Mouse (Mus musculus) retina, postnatal 7 days (tissue): ENCODE measurements around the gene Uqcrc1.
A peak's percentile ranks its signal among the peaks of the same experiment; 100 is the strongest.

Experiments
- DNase-seq: peaks from one replicate; pipeline ENCODE4 v3.0.0-alpha.2; 2012; ENCODE audit warnings: low read depth, low spot score

The Uqcrc1 gene

DNA sequence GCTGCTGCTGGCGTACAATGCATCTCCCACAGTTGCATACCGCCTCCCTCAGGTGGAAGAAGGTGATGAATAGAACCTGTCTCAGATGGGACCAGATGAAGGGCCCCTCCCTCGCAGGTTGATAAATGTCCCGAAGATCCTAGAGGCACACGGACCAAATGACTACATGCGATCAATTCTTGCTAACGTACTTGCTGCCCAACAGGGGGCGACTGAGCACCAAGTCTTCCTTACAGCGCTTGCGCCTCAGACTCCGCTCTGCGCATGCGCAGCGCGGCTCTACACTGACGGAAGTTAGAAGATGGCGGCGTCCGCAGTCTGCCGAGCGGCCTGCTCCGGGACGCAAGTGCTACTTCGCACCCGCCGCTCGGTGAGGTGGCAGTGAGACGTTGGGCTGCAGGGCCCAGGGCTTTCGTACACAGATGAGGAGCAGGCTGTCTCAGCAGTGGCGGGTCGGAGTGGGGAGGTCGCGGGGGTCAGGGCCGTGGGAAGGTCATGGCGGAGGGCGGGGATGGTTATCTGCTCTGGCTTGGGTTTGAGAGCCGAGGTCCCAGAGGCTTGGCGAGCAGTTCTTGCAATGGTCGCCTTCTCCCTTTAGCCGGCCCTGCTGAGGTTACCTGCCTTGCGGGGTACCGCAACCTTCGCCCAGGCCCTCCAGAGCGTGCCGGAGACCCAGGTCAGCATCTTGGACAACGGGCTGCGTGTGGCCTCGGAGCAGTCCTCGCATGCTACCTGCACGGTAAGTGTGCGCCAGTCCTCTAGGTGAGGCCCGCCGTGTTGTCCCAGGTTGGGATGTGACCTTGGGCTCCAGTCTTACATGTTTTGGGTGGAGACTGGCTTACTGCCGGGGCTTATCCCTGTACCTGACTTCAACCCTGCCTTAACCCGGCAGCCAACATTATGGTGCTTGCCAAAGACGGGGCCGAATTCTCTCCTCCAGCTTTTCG is at the start of gene Uqcrc1:
Uqcrc1 (plus strand) TSS at position 216 of the 947 bp plus-strand sequence.
- DNase-seq = peak; percentile 98

GRCm38 (mm10) chr9:108912308-108912707 is 24.1 kb upstream of the Uqcrc1 start:
- DNase-seq = no peak

DNA sequence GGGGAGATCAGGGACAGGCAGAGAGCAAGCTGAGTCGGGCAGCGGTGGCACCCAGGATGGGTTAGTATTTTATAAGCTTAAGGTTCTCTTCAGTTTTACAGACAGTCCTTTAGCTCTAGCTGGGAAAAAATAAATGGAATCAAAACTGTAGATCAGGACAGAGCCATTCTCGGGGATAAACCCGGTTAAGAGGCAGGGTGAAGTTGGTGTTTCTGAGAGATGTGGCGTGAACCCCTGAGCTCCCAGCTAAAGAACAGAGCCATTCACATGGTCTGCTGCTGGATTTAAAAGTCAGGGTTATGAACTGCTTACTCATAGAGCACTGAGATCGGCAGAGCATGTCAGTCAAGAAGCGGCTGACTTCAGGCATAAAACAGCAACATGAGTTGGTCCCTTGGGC is 23.3 kb upstream of the Uqcrc1 start:
- no peak for DNase-seq

DNA sequence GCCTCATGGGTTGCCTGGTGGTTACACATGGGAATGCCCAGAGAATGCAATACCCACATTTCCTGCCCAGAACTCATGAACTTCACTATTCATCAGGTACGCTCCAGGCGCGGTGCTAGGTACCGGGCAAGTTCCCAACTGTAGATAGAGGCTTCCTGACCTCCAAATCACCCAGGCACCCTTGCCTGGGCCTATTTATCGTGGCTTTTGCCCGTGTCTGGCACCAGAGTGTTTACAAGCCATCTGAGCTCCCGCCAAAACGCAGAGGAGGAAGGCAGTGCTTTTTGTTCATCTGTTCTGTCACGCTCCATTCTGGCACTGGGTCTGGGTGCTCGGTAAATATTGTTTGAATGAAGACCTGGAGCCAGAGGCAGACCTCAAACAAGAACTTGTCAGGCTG is 22.8 kb upstream of the Uqcrc1 start:
- no peak for DNase-seq

GRCm38 (mm10) chr9:108914491-108914890 is 21.9 kb upstream of the Uqcrc1 start, which contains the start of gene Tmem89:
TSS of gene Tmem89 (plus strand) at chr9:108914619.
- DNase-seq = no peak

DNA sequence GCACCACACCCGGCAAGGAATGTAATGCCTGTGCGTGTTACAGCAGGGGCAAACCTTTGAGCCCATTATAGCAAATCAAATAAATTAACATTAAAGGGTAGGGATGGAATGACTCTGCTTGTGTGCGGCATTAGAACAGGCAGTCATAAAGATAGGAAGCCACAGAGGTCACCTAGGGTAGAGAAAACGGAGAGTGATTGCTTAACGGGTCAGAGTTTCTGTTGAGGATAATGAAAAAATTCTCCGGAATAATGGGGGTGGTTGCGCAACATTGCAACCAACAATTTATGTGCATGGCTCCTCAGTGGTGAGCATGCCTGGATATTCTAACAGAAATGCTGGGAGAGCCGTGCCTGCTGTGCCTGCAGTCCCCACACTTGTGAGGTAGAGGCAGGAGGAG is 10.5 kb upstream of the Uqcrc1 start:
- DNase-seq = no peak

GRCm38 (mm10) chr9:108928424-108928823 is 8.0 kb upstream of the Uqcrc1 start:
- no peak for DNase-seq

- DNase-seq = no peak
These were observed 442 bp upstream of the Uqcrc1 start for GRCm38 (mm10) chr9:108935991-108936390.

GRCm38 (mm10) chr9:108945111-108945510 is 8.7 kb downstream of the Uqcrc1 start:
- DNase-seq = no peak

GRCm38 (mm10) chr9:108945608-108946007 is 9.2 kb downstream of the Uqcrc1 start:
- DNase-seq = no peak

DNA sequence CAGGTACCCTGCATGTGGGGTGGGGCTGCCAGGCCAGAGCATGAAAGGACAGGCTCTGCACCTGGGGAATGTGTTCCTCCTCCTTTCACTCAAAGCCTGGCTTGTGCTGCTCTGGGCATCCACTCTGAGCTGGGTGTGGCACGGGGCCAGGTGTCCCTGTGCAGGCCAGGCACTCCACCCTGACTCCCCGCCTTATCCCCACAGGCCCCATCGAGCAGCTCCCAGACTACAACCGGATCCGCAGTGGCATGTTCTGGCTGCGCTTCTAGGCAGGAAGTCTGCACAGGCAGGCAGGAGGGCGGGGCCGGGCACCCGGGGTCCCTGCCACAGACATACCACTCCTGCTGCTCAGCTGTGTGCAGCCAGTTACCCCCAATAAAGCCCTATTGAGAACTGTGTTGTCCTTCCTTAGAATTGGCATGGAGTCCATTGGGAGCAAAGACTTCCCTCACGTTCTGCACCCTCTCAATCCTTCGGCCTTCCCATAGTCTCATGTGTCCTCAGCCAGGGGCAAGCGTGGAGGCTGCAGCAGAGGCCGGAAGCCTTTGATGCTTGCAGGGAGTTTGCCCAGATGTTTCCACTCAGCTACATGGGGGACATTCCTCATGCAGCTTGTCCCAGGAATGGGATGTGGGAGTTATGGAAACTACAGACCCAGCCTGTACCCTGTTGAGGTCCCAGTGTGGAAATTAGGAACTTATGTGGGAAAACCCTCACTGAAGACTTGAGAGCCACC is 13.0 kb downstream of the Uqcrc1 start:
- DNase-seq = no peak

GRCm38 (mm10) chr9:108949967-108950728 is 13.7 kb downstream of the Uqcrc1 start:
- DNase-seq = no peak

GRCm38 (mm10) chr9:108953081-108953636 is 16.7 kb downstream of the Uqcrc1 start, which contains the start of gene Col7a1:
TSS of gene Col7a1 (plus strand) at chr9:108953586.
- no peak for DNase-seq

- no peak for DNase-seq
These were observed 18.8 kb downstream of the Uqcrc1 start for GRCm38 (mm10) chr9:108955241-108955640.

DNA sequence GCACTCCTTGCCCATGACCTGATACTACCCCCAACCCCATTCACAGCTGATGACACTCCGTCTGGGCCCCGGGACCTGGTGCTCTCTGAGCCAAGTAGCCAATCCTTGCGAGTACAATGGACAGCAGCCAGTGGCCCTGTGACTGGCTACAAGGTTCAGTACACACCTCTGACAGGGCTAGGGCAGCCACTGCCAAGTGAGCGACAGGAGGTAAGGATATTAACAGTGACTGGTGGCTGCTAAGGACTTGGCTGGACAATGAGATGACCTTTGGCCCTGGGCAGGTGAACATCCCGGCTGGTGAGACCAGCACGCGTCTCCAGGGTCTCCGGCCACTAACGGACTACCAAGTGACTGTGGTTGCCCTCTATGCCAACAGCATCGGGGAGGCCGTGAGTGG is 19.4 kb downstream of the Uqcrc1 start:
- no peak for DNase-seq

DNA sequence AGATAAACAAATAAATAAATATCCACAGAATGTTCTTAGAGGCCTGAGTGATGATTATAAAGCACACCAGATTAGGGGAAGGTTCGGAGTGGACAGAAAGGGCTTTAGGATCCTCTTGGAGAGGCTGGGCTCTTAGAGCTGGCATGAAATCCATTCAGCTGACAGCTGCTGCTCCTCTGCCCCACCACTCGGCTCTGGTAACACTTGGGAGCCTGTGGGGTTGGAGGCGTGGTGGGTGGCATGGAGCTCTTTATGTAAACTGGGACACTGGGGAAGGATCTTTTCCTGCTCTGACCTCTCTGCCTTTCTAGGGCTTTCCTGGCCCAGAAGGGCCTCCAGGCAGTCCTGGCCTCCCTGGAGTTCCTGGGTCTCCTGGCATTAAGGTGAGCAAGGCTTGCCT is 27.1 kb downstream of the Uqcrc1 start:
- no peak for DNase-seq

GRCm38 (mm10) chr9:108964338-108964737 is 27.9 kb downstream of the Uqcrc1 start:
- DNase-seq = no peak

DNA sequence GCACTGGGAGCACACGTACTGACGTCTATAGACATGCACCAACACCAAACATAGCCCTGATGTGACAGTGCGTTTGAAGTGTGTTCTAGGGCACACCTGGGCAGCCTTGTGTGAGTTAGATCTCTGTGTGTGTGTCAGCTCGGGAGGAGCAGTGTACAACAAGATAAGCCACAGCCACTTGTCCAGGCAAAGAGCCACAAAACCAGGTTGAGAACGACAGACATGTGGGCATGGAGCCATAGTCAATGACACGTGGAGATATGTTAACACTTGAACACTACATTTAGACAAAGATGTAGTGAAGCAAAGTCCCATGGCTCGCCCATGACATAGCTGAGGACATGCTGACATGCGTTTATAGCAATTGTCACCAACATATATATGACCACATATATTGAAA is 34.2 kb downstream of the Uqcrc1 start:
- DNase-seq = no peak

DNA sequence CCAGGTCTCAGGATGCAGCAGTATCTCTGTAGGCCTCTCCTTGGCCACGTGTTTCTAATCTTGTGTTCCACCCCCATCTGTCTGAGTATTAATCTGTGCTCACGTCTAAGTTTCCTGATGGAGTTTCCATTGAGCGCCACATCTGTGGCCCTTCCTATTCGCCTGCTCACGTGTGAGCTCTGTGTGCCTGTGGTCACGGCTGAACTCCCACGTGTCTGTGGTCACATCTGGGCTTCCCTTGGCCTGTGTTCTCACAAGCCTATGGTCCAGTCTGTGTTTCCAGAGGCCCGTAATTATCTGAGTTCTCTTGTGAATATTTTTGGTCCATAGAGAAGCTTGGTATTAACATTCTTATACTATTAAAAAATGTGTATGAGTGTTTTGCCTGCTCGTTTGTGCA is 40.0 kb downstream of the Uqcrc1 start:
- no peak for DNase-seq

- no peak for DNase-seq
These were observed 41.5 kb downstream of the Uqcrc1 start for GRCm38 (mm10) chr9:108977966-108978365.

- no peak for DNase-seq
These were observed 46.1 kb downstream of the Uqcrc1 start for GRCm38 (mm10) chr9:108982498-108982897.
